Mouse (Mus musculus): ENCODE measurements at regions not wholly inside any gene's neighbourhood (a gene's known extent, or its start where the extent isn't known, plus 50 kb on each side); places are given as distances from the start of the nearest gene placed in this dataset.

DNA sequence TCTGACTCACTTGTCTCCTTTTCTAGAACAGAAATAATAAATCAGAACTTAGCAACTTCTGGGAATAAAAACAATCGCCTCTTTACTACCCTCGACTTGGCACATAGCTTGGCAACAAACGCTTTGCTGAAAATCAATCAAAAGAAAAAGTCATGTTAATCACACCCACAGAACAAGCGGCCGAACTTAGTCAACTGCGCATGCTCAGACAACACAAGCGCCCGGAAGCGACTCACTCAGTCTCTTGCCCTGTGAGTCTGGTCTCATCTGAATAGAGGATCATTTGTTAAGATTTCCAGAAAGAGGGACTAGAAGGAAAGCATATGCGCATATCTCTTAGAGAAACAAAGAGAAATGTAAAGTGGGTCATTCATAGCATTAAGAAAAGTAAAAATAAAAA is 375.8 kb downstream of the Gpd2 start:
- DNase-seq (ENCODE audit: low spot score in 2 of 2): no peak

GRCm38 (mm10) chr2:57614587-57614991 is 377.2 kb downstream of the Gpd2 start:
- DNase-seq (ENCODE audit: low spot score in 2 of 2): no peak

DNA sequence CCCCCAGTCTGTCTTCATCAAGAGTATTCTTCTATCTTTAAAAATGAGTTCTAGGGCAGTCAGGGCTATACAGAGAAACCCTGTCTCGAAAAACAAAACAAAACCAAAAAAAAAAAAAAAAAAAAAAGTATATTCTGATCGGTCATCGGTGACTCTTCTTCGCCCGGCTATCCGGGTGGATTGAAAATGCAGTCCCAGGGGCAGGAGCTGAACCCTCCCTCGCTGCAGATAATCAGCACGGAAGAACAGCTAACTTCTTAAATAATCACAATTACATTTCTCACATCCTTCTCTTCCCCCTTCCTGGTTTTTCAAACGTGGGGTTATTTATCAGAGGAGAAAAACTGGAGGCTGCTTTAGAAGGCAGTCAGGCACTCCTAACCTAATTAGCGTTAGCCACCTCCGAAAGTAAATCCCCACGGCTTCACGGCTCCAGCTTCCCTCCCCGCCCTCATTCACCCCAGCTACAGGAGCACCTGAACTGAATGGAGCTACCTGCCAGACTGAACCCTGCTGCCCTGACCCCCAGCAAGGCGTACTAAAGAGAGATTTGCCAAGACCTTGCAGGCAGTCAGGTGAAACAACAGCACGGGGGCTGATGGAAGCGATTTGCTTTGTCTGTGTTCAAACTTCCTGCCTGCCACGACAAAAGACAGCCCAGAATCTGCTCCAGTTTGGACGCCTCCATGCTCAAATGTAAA is 379.2 kb downstream of the Gpd2 start:
- DNase-seq (ENCODE audit: low spot score in 2 of 2): no peak

- DNase-seq (ENCODE audit: low spot score in 2 of 2): no peak
Measured at GRCm38 (mm10) chr2:57617258-57617657, 379.8 kb downstream of the Gpd2 start.

GRCm38 (mm10) chr2:57644117-57644516 is 353.6 kb upstream of the Galnt5 start:
- no peak for DNase-seq (ENCODE audit: low spot score in 2 of 2)

DNA sequence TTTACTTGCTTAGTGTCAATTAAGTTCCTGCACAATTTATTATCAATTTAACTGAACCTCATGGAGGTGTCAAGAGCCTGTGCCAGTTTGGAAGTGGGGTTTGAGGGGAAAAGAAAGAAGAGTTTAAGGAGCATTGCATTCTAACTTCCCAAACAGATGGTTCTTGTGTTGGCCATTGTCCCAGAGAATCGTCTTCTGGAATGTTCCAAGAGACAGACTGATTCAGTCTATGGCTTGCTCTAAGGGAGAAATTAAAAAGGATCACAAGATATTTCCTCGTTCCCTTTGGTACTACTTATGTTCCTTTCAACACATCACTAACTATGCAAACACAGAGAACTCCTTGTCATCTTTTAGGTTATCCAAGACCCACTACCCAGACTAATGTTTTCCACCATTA is 353.1 kb upstream of the Galnt5 start:
- DNase-seq (ENCODE audit: low spot score in 2 of 2): no peak

DNA sequence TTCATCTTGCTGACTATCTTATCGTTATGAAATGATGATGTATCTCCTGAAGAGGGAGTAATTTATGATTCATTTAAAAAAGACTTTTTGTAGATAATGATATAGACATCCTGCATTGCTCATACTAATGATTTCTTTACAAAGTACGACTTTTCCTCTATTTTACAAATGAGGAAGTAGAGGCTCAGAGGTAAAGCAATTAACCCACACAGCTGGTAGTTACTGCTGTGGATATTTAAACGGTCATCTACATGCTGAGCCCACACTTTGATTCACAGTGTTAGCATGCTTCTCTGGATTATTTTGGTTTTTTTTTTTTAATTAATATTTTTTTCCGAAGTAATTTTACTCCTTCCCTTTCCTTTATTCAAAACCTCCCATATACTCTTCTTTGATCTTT is 348.7 kb upstream of the Galnt5 start:
- no peak for DNase-seq (ENCODE audit: low spot score in 2 of 2)

DNA sequence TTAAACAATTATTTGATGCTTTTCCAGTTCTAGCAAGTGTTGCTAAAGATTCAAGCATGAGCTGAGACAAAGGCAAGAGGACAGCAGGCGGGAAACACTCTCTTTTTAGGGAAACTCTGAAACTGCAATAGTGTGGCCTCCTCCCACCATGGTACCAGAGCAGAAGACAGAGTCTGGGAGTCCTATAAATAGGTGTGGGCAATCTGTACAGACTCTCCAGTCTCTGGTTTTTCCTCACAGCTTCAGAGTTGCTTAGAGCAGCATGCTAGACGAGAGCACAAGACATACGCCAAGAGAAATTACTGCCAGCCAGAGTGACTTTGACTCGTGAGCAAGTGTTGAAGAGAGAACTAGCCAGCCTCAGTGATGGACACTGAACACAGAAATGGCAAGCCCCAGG is 340.3 kb upstream of the Galnt5 start:
- no peak for DNase-seq (ENCODE audit: low spot score in 2 of 2)

DNA sequence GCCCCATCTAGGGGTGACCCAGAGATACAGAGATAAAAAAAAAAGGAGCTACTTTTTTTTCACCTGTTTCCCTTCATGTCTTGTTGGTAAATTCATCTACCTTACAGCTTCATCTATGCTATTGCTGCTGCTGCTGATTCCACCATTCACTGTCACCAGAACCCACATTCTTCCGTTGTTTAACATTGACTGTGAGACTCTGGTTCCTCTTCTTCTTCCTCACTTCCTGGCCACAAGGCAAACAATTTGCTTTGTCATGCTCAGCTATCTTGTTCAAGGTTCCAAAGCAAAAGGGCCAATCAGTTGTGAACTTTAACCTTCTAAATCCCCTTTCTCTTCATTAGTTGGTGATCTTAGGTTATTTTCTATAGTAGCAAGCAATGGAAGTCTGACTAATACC is 335.8 kb upstream of the Galnt5 start:
- DNase-seq (ENCODE audit: low spot score in 2 of 2): no peak

DNA sequence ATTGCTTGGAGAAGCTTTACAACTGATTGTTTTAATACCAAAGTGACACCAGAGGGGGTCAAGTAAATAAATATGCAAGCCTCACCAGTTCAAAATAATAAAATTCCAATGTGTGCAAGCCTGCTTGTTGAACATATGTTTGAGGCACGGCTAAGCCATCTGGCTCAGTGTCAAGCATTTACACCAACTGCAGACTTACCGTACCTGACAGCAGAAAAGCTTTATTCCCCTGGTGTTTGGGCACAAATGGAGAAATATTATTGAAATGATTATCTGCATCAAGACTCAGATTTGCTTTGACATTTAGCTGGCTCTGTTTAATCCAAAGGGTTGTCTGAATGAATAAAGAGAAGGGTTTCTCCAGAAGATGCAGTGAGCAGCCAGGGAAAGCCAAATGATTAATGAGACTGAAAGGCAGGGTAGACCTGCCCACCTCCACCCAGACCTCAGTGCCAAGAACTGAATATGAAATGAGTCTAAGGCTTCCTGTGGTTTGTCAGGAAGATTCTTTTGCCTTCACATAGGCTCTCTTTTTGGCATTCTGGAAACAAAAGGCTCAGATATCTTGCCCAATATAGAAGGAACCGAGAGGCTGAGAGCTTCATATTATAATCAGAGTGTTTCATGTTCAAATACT is 325.6 kb upstream of the Galnt5 start:
- DNase-seq (ENCODE audit: low spot score in 2 of 2): no peak

- no peak for DNase-seq (ENCODE audit: low spot score in 2 of 2)
Measured at GRCm38 (mm10) chr2:57689877-57690276, 307.8 kb upstream of the Galnt5 start.

DNA sequence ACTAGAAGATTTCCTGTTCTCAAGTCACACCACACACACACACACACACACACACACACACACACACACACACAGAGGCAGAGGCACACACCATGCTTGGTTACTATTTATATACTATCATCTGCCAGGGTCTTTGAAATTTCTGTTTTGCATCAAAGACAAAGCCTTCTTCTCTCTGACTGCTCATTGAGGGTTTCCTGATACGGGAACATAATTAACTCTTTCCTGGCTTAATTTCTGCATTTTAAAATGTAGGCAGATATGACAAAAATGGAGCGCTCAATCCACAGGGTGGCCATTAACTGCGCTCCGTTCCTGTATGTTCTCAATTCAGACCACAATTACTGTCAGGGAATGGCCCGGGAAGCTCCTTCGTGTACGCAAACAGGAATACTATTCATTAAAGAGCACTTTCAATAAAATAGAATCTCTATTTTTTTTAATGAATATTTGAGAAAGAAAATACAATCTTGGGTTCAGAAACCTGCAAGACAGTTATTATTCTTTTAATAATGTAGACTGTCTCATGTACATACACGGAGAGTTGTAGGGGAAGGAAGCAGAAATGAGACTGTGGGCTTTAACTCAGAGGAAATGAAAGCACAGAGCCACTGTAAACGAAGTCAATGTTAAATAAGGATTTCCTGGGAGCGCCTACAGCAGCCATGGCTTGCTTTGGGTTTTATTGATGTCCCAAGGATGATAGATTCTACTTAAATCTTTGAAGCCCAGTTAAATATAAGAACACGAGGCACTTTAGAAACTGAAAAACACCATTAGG is 300.5 kb upstream of the Galnt5 start:
- no peak for DNase-seq (ENCODE audit: low spot score in 2 of 2)

GRCm38 (mm10) chr2:57698659-57699061 is 299.0 kb upstream of the Galnt5 start:
- DNase-seq (ENCODE audit: low spot score in 2 of 2): no peak

- no peak for DNase-seq (ENCODE audit: low spot score in 2 of 2)
Measured at GRCm38 (mm10) chr2:57699226-57699625, 298.5 kb upstream of the Galnt5 start.

DNA sequence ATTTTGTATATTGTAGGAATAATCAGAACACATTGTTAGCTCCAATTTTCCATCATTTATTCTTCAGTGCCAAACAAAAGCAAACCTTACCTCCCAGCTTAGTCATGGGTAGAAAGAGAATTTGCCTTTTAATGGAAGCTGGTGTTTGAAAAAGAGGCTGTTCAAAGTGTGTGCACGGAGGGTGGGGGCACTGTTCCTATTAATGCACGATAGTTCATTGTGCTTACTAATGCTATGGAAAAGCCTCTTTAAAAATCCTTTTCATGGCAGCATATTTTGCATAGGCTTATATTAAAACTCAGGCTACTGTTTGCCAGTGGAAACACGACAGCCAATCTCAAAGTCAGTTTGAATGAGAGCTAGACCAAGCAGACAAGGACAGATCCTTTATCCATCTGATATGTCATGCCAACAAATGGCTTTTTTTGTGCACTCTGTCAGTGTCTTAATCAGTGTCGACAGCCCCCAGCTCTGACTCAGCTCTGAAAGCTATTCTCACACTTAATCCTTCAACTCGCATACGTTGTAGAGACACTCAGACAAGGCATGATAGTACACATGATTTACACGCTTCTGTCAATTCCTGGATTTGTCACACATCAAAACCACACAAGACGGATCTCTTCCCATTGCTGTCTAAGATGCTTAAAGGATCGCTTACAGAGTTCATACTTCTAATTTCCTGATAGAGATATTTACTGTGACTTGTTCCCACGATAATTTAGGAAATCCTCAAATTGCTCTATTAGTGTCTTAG is 280.8 kb upstream of the Galnt5 start:
- no peak for DNase-seq (ENCODE audit: low spot score in 2 of 2)

All from spleen, postnatal 36 days (tissue).